16 mouse cellular contexts compared by ENCODE assay signal in the genomic region with DNA sequence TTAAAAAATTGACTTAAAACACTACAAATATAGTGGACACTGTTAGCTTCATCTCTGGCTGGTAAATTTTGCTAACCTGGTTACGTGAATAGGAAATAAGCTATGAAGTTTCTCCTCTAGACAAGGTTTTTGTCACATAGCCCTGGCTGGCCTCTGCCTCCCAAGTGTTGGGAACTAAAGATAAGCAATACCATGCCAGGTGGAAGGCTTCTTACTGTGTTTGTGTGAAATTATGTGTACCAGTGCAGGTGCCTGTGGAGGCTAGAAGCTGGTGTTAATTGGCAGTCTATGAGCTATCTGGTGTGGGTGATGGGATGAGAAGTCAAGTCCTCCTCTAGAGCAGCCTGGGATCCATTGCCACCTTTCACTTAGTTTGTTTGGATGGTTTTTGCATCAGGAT.
"Had no signal": no experiment of that assay in that cellular context is flagged by ENCODE, and none has a peak within 500 bp of the region (broad histone marks: within the 10 kb centered on the region; RNA-seq: fewer than 3 reads in every experiment).

No protein-coding gene starts in this region.

- H3K9me3 ChIP-seq: limb, embryonic 10.5 days; limb, embryonic 13.5 days; megakaryocyte, embryonic 14.5 days; neural tube, embryonic 12.5 days had no signal

- H3K27ac ChIP-seq: kidney, postnatal 0 days; layer of hippocampus, adult 2 months; limb, embryonic 10.5 days; limb, embryonic 13.5 days; macrophage; neural tube, embryonic 12.5 days had no signal

- H3K4me2 ChIP-seq: limb, embryonic 13.5 days; midbrain, embryonic 11.5 days; neural tube, embryonic 12.5 days had no signal

- H3K27me3 ChIP-seq: limb, embryonic 13.5 days; megakaryocyte, embryonic 14.5 days; neural tube, embryonic 12.5 days had no signal

- DNase-seq: kidney, adult 2 months; kidney, postnatal 25 days; layer of hippocampus, adult 9-11 months; lung, adult 2 months; midbrain, embryonic 14.5 days; retina, postnatal 1 day; thymus, adult 18-20 months; thymus, postnatal 36 days had no signal

- H3K4me3 ChIP-seq: layer of hippocampus, adult 2 months; limb, embryonic 10.5 days; limb, embryonic 13.5 days; megakaryocyte, embryonic 14.5 days; neural tube, embryonic 12.5 days had no signal

- H3K9ac ChIP-seq: limb, embryonic 13.5 days; neural tube, embryonic 12.5 days had no signal
